Mouse (Mus musculus) liver, postnatal 0 days (tissue): Measurements from ENCODE around the gene Siva1.

Experiments
- CTCF ChIP-seq: sonication (generic); IDR thresholded peaks from 2 replicates; pipeline ENCODE4 v1.5.1; 2016; ENCODE audit warnings: antibody characterized with exemption, low read depth
- EP300 ChIP-seq: IDR thresholded peaks from 2 replicates; pipeline ENCODE4 v1.6.1; 2016; ENCODE audit warnings: antibody characterized with exemption, low read depth, mild to moderate bottlenecking

- TF ChIP-seq EP300 (no peak), CTCF (no peak)
These were observed 48.0 kb upstream of the Siva1 start for GRCm38 (mm10) chr12:112596454-112596853.
